Mouse (Mus musculus) left cerebral cortex, adult 2 months (tissue): ENCODE measurements around the gene Slc25a12. TPM values are rescaled to one million over a fixed set of nuclear protein-coding genes. Genes with fewer than 3 reads are reported as not detected.

ENCODE experiments used
- DNase-seq, 2 experiments: peaks; one replicate each; pipeline ENCODE4 v3.0.0; 2021 to 2022; ENCODE audit warnings: low spot score in 2 of 2, mixed read lengths in 1 of 2; ENCODE audit errors: extremely low spot score in 1 of 2
- H3K27ac ChIP-seq: fragments of 200-600 bp; 2 replicates; pipeline ENCODE4 v1.8.1; 2022
- H3K4me3 ChIP-seq: fragments of 200-600 bp; 2 replicates; pipeline ENCODE4 v1.8.1; 2022
- CTCF ChIP-seq: fragments of 200-600 bp; IDR thresholded peaks from 2 replicates; pipeline ENCODE4 v1.8.1; 2022; ENCODE audit warnings: antibody characterized with exemption, mild to moderate bottlenecking, moderate library complexity
- intact Hi-C: fragments of 180-260 bp; cut with DNase I; formaldehyde crosslinking; loops from one replicate; pipeline ENCODE4 v1.15.1; 2025
- total RNA-seq, 2 experiments: library from RNA; stranded (reverse); gene quantifications; 2 replicates each; pipeline ENCODE4 v1.2.3; 2021

Gene Slc25a12
- total RNA-seq, 2 experiments from 2014 or later: 150 to 153 TPM

DNA sequence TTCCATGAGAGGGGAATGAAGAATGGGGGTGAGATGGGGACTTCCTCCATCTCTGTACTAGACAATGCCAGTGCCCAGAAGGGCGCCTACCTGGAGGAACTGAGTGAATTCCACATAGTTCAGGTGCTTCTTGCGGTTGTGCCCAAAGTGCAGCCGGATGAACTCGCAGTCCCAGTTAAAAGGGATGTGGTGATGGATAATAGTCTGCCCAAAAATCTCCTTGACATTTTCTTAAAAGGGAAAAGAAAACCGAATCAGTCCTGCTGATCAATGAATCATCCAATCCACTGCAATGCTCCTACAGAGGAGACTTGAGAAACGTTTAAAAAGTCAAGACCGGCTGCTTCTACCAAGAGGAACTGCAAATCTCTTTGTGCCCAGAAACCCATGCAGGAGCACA is 43.7 kb downstream of the Slc25a12 start:
- Histone ChIP-seq H3K27ac (no peak overlapping the region), H3K4me3 (no peak overlapping the region)
- no peak for DNase-seq
- no peak for TF ChIP-seq CTCF
- intact Hi-C loops: no loop called here

DNA sequence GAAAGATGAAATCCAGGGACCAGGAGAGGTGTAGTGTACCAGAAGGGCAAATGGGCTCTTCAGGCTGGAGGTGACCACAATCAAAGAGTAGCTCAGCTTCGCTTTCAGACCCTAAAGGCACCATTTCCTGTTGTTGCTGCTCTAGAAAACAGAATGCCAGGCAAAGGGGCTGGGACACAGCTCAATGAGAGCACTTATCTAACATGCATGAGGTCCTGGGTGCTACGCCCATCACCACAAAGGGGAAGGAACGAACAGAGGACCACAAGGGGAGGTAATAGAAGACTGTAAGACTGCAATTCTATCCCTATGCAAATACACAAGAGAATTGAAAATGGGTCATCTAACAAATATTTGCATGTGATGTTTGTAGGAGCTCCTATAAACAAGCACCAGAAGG is 46.1 kb downstream of the Slc25a12 start:
- Histone ChIP-seq H3K4me3 (no peak overlapping the region), H3K27ac (no peak overlapping the region)
- no peak for DNase-seq
- intact Hi-C loops: no loop called here
- TF ChIP-seq CTCF: no peak

DNA sequence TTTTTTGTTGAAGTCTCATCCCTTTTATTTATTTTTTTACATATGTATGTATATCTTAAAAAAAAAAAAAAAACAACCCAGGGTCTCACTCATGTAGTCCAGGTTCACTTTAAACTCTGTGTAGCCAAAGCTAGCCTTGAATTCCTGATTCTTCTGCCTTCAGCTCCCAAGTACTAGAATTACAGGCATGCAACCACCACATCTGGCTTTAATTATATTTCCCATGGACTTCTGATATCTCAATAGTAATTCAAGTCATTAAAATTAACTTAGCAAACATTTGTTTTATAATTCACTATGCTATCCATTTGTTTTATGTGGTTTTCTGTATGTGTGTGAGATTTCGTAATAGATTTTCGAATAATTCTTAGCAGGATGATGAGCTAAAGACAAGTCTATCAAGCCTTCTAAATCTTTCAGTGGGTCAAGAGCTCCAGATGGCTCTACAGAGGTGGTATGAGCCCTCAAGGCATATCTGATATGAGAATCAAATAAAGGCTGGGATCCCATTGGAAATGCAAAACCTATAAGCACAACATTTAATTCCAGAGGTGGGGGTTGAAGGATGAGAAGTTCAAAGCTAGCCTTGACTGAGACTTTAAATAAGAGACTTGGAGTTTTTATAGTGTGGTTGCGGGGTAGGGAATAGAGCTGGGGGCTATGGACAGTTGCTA is 51.3 kb downstream of the Slc25a12 start:
- intact Hi-C loops: no loop called here
- no peak for TF ChIP-seq CTCF
- Histone ChIP-seq H3K4me3 (no peak overlapping the region), H3K27ac (no peak overlapping the region)
- DNase-seq: no peak

DNA sequence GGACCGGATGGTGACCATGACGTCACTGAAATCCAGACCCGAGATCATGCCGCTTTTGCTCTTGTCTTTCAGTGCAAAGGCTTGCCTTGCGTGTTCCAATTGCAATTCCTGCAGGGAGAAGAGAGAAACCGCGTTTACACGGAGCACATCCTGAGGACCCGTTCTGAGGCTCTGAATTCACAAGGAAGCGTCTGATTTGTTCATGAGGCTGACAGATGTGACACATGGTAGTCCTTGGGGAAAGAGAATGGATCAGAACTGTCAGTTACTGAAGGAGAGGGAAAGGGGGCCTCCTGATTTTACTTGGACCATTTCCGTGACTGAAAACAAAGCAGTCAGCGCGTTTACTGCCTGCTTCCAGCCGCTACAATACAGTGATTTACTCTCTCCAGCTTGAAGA is 52.5 kb downstream of the Slc25a12 start:
- no peak overlapping the region for H3K4me3 ChIP-seq
- no peak overlapping the region for H3K27ac ChIP-seq
- DNase-seq: no peak
- no peak for TF ChIP-seq CTCF
- intact Hi-C loops: no loop called here

DNA sequence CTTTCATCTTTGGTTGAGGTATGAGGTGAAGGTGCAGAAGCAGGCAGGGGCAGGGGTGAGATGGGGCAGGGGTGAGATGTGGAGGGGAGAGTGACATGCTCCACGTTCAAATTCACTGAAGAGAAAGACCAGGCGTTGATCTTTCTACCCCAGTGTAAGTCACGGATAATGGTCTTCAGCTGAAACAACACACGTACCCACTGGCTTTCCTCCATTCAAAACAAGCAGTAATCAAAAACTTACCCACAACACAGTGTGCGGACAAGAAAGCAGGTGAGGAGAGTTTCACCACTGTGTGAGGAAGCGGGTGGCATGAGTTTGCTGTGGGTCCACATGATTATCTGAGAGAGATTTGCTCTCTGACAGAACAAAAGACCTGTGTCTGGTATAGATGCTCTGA is 53.5 kb downstream of the Slc25a12 start:
- TF ChIP-seq CTCF: no peak
- intact Hi-C loops: no loop called here
- no peak for DNase-seq
- no peak overlapping the region for H3K27ac ChIP-seq
- H3K4me3 ChIP-seq: no peak overlapping the region

DNA sequence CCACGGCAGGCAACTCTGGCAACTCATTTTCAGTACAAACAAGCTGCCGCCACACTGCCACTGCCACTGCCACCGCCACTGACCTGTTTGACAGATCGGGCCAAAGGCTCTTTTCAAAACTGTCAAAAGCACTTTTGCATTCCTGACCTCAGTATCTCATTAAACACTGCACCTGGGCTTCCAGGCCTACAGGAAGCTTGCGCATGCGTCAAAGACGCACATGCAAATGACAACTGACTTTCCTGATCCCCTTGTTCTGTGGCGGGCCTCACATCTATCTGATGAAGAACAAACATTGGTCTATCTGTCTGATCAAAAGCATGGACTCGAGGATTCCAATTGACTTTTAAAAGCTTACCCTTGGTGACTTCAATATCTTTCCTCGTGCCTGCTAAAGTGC is 55.5 kb downstream of the Slc25a12 start:
- Histone ChIP-seq H3K27ac (no peak overlapping the region), H3K4me3 (no peak overlapping the region)
- TF ChIP-seq CTCF: no peak
- intact Hi-C loops: no loop called here
- no peak for DNase-seq

DNA sequence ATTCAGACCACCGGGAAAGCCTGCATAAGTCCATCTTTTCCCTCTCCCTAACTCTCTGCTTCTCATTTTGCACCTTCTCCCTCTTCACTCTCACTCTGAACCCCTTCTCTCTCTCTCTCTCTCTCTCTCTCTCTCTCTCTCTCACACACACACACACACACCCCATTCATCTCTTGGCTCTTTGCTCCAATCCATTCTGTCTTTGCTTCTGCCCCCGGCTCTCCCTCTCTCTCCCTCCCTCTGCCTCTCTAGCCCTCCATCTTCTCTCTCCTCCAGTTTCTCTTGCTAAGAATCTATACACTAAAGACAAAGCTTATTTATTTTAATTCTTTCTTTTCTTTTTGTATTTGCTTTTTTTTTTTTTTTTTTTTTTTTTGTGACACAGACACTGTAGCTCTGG is 57.8 kb downstream of the Slc25a12 start:
- no peak for TF ChIP-seq CTCF
- DNase-seq: no peak
- no peak overlapping the region for H3K27ac ChIP-seq
- H3K4me3 ChIP-seq: no peak overlapping the region
- intact Hi-C loops: no loop called here

DNA sequence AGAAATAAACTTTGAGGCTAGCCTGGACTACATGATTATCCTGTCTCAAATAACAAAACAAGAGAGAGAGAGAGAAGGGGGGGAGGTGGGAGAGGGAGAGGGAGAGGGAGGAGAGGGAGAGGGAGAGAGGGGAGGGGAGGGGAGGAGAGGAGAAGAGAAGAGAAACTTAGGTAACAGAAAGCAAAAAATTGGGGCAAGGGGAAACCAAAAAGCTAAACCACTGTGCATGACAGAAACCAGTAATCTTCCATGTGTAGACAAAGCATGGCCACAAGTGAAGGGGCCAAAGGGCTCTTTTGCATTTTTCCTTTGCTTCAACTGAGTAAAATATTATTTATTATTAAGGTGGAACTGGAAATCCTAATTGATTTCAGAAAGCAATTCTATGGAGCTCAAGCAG is 61.2 kb downstream of the Slc25a12 start:
- no peak overlapping the region for H3K27ac ChIP-seq
- intact Hi-C loops: no loop called here
- DNase-seq: no peak
- no peak overlapping the region for H3K4me3 ChIP-seq
- TF ChIP-seq CTCF: no peak

DNA sequence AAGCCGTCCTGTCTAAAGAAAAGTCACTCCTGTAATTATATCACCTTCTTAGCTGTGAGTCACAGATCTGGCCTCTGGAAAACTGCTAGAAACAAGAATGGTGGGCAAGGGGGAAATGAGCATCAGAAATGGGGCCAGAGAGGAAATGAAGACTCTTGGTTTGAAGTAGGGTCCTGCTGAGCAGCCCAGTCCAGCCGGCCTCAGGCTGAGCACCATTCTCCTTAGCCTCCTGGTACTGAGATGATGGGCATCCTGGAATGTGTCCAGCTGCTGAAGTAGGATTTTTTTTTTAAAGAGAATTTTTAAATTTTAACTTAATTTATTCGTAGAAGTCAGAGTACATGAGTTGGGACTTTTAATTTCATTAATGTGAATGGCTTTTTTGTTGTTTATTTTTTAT is 62.7 kb downstream of the Slc25a12 start:
- Histone ChIP-seq H3K4me3 (no peak overlapping the region), H3K27ac (no peak overlapping the region)
- no peak for TF ChIP-seq CTCF
- intact Hi-C loops: no loop called here
- no peak for DNase-seq

DNA sequence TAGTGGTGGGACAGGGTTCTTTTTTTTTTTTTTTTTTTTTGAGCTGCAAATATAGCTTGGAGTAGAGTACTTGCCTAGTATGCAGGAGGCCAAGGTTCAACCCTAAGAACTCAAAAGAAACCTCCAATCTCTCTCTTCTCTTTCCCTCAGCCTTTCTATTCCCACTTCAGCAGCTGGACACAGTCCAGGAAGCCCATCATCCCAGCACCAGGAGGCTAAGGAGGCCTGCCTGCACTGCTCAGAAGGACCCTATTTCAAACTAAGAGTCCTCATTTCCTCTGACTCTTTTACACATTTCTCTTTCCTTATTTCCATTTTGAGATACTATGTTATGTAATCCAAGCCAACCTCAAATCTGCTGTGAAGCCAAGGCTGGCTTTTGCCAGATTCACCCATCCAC is 64.3 kb downstream of the Slc25a12 start:
- no peak overlapping the region for H3K4me3 ChIP-seq
- intact Hi-C loops: no loop called here
- H3K27ac ChIP-seq: no peak overlapping the region
- no peak for TF ChIP-seq CTCF
- no peak for DNase-seq

DNA sequence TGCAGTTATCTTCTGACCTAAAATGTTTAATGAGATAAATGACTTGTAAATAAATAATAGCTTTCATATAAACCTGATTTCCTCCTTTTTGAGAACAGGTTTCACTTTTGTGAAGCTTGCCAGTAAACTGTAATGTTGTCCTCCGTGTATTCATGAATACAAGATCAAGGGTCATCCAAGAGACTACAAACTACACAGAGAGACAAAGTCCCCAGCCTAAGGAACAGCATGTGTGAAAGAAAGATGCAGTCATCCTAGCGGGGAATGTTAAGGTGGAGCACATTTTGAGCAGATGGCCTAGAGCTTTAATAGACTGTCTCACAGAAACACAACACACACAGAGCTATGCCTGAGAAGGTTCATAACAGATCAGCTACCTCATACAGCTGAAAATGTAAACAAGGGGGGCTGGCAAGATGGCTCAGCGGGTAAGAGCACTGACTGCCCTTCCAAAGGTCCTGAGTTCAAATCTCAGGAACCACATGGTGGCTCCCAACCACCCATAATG is 65.3 kb downstream of the Slc25a12 start:
- DNase-seq: no peak
- Histone ChIP-seq H3K4me3 (no peak overlapping the region), H3K27ac (no peak overlapping the region)
- TF ChIP-seq CTCF: no peak
- intact Hi-C loops: no loop called here

DNA sequence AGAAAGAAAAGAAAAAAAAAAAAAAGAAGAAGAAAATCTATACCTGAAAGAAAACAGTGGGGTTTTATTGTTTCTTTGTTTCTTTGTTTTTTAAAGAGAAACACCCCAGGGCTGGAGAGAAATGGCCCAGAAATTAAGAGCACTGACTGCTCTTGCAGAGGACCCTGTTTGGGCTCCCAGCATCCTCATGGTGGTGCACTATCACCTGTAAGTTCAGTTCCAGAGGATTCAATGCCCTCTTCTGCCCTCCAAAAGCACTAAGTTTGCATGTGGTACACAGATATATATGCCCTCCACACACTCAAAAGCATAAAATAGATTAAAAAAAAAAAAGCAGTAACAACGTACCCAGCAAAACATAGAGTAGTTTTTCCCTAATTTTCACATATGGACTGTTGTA is 68.8 kb downstream of the Slc25a12 start:
- peak; percentile 22 for TF ChIP-seq CTCF
- Histone ChIP-seq H3K4me3 (no peak overlapping the region), H3K27ac (no peak overlapping the region)
- DNase-seq: no peak
- intact Hi-C loops: no loop called here

DNA sequence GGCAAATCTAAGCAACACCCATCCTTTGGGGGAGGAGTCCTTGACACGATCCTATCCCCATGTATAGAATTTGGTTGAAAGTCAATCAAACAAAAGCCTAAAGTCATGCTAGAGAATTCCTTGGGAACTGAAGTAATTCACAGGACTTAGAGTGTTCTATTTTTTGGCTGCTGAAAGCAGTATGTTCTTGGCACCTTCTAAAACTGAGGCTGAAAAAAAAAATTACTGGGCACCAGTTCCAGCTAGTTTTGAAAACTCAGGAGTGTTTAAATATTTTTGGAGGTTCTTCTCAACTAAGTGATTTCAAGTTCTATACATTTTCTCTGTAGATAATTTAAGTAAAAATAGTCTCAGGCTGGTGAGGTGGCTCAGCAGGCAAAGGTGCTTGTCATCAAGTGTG is 70.0 kb downstream of the Slc25a12 start:
- Histone ChIP-seq H3K27ac (no peak overlapping the region), H3K4me3 (no peak overlapping the region)
- intact Hi-C loops: no loop called here
- no peak for DNase-seq
- no peak for TF ChIP-seq CTCF
